Mouse (Mus musculus): ENCODE data around the gene Dnajc5. TPM values are rescaled to one million over a fixed set of nuclear protein-coding genes. Genes with fewer than 3 reads are reported as not detected.

The Dnajc5 gene
- polyA plus RNA-seq, 1 experiment from 2014 or later = 95.6 TPM

DNA sequence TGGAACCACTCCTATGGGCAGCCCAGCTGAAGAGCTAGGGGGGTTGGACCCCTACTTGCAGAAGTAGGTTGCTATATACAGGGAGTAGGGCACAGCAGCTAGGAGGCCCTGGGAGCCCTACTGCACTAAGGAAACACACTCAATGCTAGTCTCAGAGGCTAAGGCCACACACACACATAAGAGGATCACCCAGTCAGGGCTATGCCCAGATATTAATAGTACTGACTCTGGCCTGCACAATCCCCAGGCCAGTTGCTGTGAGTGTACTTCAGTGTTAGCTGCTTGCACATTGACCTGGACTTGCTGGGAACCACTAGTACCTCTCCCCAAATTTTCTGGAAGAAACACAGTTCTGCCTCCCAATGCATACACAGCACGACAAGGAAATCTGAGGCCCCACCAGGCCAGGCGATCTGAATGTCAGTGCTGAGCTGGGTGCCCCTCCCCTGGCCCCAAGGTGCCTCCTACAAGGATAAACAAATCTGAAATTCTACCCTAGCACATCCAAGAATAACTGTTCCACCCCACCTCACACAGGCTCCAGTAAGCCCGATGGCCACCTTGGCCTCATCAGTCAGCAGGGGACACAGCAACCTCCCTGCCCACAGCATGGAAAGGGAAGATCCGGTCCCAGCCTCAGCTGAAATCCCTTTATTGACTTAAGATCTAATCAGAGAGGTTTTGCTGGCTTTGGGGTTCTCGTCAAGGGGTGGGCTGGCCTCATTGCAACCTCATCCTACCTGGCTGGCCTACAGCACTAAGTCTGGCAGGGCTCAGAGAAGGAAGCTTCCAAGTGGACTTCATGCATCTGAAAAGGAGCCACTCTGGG lies 58.7 kb downstream of the Dnajc5 start:
- Histone ChIP-seq H3K27ac (replicated peaks) (no peak overlapping the region), H3K36me3 (peaks cover 18% of the 10 kb centered on the region), H3K9me3 (replicated peaks) (no peaks in the 10 kb centered on the region), H3K4me3 (no peak overlapping the region), H3K27me3 (ENCODE audit: low read depth, poor library complexity, severe bottlenecking) (no peaks in the 10 kb centered on the region), H3K4me1 (peaks cover 26% of the 10 kb centered on the region)
- WGBS = 73% methylated on average over 5 of the region's 5 CpGs
- peak; percentile 10 for DNase-seq (ENCODE audit: low spot score)

DNA sequence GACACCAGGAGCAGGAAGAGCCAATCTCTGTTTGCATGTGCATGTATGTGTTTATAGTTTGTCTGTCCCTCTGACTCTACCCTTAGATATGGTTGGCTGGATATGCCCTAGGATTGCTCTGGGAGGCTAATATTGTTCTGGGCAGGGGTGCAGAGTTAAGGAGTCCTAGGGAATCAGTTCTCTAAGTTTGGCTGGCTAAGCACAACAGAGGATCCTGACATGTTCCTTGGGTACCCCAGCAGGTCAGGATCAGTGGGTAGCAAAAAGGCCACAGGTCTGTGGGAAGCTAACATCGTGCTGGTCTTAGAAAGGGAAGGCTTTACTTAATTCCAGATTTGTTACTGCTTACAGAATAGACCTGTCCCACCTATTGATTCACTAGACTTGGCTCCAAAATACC lies 59.4 kb downstream of the Dnajc5 start:
- no peaks in the 10 kb centered on the region for H3K27me3 ChIP-seq (ENCODE audit: low read depth, poor library complexity, severe bottlenecking)
- no peak overlapping the region for H3K4me3 ChIP-seq
- DNase-seq (ENCODE audit: low spot score) = no peak
- H3K27ac ChIP-seq (replicated peaks) = no peak overlapping the region
- no peaks in the 10 kb centered on the region for H3K9me3 ChIP-seq (replicated peaks)
- WGBS = 92% methylated on average over 1 of the region's 1 CpGs
- H3K36me3 ChIP-seq = peaks cover 18% of the 10 kb centered on the region
- peaks cover 26% of the 10 kb centered on the region for H3K4me1 ChIP-seq

DNA sequence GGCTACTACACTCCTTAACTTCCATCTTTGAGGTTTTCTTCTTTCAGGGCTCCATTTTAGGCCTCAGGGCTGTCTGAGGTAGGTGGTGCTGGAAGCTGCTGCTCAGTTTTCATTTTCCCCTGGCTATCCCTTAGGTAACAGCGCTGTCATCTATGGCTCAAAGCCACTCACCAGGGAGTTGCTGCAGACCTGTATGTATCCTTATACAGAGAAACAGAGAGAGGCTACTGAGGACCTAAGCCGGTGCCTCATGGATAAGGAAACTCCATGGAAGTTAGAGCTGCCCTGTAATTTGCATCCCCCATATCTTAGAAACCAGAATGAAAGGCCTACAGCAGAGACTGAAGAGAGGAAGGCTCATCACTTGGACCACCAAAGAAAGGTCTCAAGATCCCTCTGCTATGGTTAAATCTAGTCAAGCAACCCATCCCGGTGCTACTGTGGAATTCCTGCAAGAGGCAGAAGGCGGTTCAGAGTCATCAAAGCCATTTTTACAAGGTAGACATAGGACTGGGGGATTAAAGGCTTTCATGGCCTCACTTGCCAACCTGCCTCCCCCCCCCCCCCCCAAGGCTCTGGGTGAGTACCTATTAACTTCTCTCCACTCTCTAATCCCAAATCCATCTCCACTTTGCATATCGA lies 60.0 kb downstream of the Dnajc5 start:
- H3K36me3 ChIP-seq = peaks cover 23% of the 10 kb centered on the region
- H3K4me3 ChIP-seq = peak overlapping the region; percentile 85
- peak overlapping the region; percentile 95 for H3K27ac ChIP-seq (replicated peaks)
- H3K27me3 ChIP-seq (ENCODE audit: low read depth, poor library complexity, severe bottlenecking) = no peaks in the 10 kb centered on the region
- H3K4me1 ChIP-seq = peaks cover 26% of the 10 kb centered on the region
- WGBS = 78% methylated on average over 5 of the region's 5 CpGs
- no peak for DNase-seq (ENCODE audit: low spot score)
- no peaks in the 10 kb centered on the region for H3K9me3 ChIP-seq (replicated peaks)

DNA sequence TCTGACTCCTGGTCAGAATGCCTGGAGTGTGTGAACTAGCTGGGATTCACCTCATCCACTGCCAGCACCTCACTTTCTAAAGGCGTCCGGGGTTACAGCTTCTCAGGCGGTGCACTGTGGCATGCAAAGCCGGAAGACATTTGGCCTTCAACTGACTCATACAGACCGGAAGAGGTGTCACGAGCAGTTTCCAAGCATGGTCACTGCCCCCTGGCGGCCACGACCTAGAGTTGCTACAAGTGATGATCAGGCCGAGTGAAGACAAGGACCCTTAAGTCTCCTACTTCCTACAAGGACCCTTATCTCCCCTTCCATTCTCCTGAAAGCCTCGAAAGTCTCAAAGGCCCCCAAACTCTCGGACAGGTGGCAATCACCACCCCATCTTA lies 60.7 kb downstream of the Dnajc5 start:
- DNase-seq (ENCODE audit: low spot score) = peak; percentile 88
- peaks cover 31% of the 10 kb centered on the region for H3K36me3 ChIP-seq
- peak overlapping the region; percentile 85 for H3K4me3 ChIP-seq
- H3K4me1 ChIP-seq = peaks cover 26% of the 10 kb centered on the region
- WGBS = under 1% methylated on average over 11 of the region's 11 CpGs
- peak overlapping the region; percentile 95 for H3K27ac ChIP-seq (replicated peaks)
- H3K9me3 ChIP-seq (replicated peaks) = no peaks in the 10 kb centered on the region
- no peaks in the 10 kb centered on the region for H3K27me3 ChIP-seq (ENCODE audit: low read depth, poor library complexity, severe bottlenecking)

DNA sequence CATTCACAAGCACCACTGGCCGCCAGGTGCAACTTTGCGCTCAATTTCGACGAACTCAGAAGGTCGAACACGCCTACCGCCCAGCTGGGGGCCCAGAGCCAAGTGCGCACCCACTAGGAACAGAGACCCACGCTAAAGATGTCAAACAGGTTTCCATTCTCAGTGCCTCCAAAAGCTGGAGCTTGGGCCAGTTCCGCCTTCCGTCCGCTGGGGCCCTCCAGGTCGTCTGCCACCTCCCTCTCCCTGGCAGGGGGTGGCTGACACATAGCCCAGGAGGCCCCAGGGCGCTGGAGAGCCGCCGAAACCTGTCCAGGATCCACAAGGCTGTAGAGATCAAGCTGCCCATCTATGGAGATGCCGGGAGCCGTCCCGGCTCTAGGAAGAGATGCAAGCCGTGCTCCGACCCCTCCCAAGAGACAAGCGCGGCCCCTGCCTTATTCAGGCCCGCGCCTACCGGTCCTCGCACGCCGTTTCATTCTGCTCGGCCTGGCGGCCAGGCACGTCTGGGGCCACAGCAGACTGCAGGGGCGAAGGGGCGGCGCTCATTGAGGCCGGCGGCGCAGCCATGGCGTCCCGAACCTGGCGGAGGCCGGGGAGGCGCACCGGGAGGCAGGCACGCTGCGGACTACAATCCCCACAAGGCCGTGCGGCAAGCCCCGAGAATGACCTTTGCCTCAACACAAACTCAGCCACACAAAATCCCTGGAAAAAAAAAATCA lies 61.3 kb downstream of the Dnajc5 start:
- Histone ChIP-seq H3K4me1 (peaks cover 26% of the 10 kb centered on the region), H3K9me3 (replicated peaks) (no peaks in the 10 kb centered on the region), H3K36me3 (peaks cover 36% of the 10 kb centered on the region), H3K4me3 (peak overlapping the region; percentile 85), H3K27ac (replicated peaks) (peak overlapping the region; percentile 95), H3K27me3 (ENCODE audit: low read depth, poor library complexity, severe bottlenecking) (no peaks in the 10 kb centered on the region)
- peak; percentile 85 for DNase-seq (ENCODE audit: low spot score)
- WGBS = under 1% methylated on average over 49 of the region's 49 CpGs

DNA sequence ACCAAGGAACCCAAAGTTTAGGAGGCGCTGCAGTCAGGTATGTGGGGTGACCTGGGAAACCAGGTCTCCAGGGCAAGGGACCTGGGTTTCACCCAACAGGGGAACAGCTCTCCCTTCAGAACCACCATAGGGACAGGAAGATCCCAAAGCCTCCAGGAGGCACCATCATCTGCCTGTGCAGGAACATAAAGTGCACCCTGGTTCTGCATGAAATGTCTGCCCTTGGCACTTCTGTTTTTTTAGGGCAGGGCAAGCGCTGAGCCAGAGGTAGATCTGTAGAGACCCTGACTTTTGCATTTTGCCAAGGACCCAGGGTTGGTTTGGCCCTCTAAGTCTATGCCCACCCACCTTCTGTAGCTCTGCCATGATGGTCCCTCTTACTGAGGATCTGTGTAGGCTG lies 62.1 kb downstream of the Dnajc5 start:
- Histone ChIP-seq H3K27me3 (ENCODE audit: low read depth, poor library complexity, severe bottlenecking) (no peaks in the 10 kb centered on the region), H3K4me1 (peaks cover 26% of the 10 kb centered on the region)

DNA sequence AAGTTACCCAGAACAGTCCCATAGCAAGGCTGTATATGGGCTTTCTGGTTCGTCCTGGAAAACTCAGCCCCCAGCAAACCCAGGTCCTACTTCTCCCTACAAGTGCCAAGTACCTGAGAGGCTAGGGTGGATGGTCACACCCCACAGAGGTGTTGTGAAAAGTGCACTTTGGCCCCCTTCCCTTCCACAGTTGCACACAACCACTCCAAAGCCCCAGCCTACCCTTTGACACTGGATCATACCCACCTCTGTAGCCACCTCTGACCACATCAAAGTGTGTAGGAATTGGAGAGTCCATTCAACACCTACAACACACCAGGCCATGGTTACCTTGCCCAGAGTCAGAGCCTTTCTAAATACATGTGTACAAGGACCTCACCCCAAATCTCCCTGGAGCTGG lies 62.7 kb downstream of the Dnajc5 start:
- no peaks in the 10 kb centered on the region for H3K27me3 ChIP-seq (ENCODE audit: low read depth, poor library complexity, severe bottlenecking)
- H3K9me3 ChIP-seq (replicated peaks) = no peaks in the 10 kb centered on the region
- H3K36me3 ChIP-seq = peaks cover 50% of the 10 kb centered on the region
- 90% methylated on average over 1 of the region's 1 CpGs for WGBS
- H3K27ac ChIP-seq (replicated peaks) = no peak overlapping the region
- H3K4me1 ChIP-seq = peaks cover 24% of the 10 kb centered on the region
- DNase-seq (ENCODE audit: low spot score) = no peak
- no peak overlapping the region for H3K4me3 ChIP-seq

More for the DNA sequence above, 62.1 kb downstream of the Dnajc5 start:
- Histone ChIP-seq H3K9me3 (replicated peaks) (no peaks in the 10 kb centered on the region), H3K4me3 (peak overlapping the region; percentile 85; the same call in 1 of the 2 replicates), H3K36me3 (peaks cover 44% of the 10 kb centered on the region), H3K27ac (replicated peaks) (0 out of 2 replicates have a peak overlapping the region, but pooled peaks have one; percentile 95)
- no peak for DNase-seq (ENCODE audit: low spot score)
- WGBS = 83% methylated on average over 2 of the region's 2 CpGs

DNA sequence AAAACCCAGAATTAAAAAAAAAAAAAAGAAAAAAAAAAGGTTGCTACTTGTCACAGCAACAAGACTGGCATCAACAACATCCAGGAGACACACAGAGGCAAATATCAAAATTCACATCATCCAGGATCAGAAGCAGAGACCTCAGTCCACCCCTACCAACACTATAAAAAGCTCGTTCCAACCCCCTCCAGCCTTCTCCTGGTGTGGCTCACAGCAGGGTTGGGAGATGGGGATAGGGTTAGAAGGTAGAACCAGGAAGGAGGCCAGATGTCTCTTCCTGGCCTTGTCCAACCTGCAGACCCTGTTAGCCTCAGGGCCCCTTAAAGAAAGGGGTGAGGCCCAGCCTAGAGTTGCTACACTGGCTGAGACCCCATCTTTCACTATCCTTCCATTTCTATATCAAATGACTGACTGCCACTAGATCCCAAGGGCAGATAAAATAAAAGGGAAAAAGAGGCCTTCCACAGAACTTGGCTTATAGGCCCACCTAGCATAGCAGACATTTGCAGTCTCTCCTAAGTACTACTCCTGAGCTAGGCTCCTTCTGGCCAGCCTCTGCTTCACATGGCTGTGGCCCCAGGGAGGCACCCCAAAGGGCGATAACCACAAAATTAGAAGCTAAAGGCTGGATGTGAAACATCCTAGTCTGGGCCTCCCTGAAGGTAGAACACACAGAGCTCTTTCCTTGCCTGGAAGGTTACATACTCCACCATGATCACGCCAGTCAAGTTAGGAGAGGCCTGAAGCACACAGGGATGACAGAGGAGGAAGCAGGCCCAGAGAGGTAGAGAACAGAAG lies 63.4 kb downstream of the Dnajc5 start:
- peaks cover 57% of the 10 kb centered on the region for H3K36me3 ChIP-seq
- 86% methylated on average over 3 of the region's 3 CpGs for WGBS
- peaks cover 23% of the 10 kb centered on the region for H3K4me1 ChIP-seq
- no peaks in the 10 kb centered on the region for H3K9me3 ChIP-seq (replicated peaks)
- peak; percentile 9 for DNase-seq (ENCODE audit: low spot score)
- no peak overlapping the region for H3K27ac ChIP-seq (replicated peaks)
- H3K4me3 ChIP-seq = no peak overlapping the region
- H3K27me3 ChIP-seq (ENCODE audit: low read depth, poor library complexity, severe bottlenecking) = no peaks in the 10 kb centered on the region

DNA sequence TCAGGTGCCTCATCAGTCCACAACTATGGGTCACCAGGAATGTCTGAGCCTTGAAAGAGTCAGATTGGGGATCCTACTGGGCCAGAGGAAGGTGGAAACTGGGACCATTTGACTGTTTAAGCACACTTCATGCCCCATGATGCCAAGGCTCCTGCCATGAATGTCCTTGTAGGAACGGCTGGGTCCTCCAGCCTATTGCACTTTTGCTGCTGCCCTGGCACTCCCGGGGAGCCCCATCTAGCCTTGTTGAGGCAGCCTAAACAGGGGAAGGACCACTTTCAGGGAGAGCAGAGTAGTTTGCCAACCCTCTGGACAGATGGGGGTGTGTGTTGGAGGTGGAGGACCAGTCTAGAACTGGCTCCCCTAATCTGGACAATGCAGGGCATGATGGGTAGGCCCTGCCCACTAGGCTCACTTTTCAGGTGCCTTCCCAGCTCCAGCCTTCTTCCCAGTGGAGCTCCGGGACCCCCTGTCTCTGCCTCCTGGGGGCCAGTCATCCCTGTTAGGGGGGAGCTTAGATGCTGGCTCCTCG lies 64.2 kb downstream of the Dnajc5 start, which contains the start of gene Uckl1:
Gene Uckl1, minus strand, starts transcription at position 482 of the 532 bp plus-strand sequence.
- H3K27me3 ChIP-seq (ENCODE audit: low read depth, poor library complexity, severe bottlenecking) = no peaks in the 10 kb centered on the region
- H3K27ac ChIP-seq (replicated peaks) = no peak within 1 kb of the TSS
- H3K36me3 ChIP-seq = peaks cover 65% of the 10 kb centered on the region
- H3K4me3 ChIP-seq = no peak within 1 kb of the TSS
- no peaks in the 10 kb centered on the region for H3K9me3 ChIP-seq (replicated peaks)
- no peak for DNase-seq (ENCODE audit: low spot score)
- peaks cover 23% of the 10 kb centered on the region for H3K4me1 ChIP-seq
- WGBS = 97% methylated on average over 4 of the region's 4 CpGs

DNA sequence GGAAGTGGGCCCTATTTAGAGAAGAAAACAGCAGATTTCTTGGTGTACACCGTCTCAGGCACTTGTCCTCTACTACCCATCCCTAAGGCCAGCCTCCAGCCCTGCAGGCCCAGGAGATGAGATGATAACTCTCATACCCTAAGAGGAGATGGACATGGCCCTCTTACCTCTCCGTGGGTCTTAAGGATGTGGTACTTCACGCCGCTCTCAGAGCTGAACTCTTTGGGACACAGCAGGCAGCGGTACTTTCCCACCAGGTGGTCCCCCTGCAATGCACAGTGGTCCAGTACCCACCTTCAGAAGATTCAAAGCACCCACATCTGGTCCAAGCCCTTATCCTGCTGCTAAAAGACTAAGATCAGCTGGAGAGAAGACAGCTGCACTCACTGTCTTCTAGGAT lies 65.2 kb downstream of the Dnajc5 start:
- H3K27me3 ChIP-seq (ENCODE audit: low read depth, poor library complexity, severe bottlenecking) = no peaks in the 10 kb centered on the region
- no peak overlapping the region for H3K27ac ChIP-seq (replicated peaks)
- DNase-seq (ENCODE audit: low spot score) = no peak
- H3K4me1 ChIP-seq = peaks cover 21% of the 10 kb centered on the region
- H3K9me3 ChIP-seq (replicated peaks) = no peaks in the 10 kb centered on the region
- WGBS = 95% methylated on average over 5 of the region's 5 CpGs
- H3K4me3 ChIP-seq = no peak overlapping the region
- H3K36me3 ChIP-seq = peaks cover 76% of the 10 kb centered on the region

DNA sequence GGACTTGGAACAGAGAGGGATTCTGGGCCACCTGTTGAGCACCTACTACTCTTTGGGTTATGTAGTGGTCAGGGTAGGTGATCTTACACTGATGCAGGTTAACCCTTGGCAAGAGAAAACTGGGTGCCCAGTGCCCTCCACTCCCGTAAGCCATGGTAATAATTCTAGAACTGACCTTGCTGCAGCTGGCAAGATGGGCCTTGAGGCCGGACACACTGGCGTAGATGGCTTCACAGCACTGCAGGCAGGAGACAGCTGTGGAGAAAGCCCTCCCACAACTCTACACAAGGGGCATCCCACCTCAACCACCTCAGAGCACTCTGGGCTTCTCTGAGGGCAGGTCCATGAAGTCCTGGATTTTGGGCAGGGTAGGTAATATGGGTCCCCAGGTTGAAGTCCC lies 65.8 kb downstream of the Dnajc5 start:
- no peaks in the 10 kb centered on the region for H3K27me3 ChIP-seq (ENCODE audit: low read depth, poor library complexity, severe bottlenecking)
- no peak for DNase-seq (ENCODE audit: low spot score)
- no peak overlapping the region for H3K27ac ChIP-seq (replicated peaks)
- H3K4me1 ChIP-seq = peaks cover 21% of the 10 kb centered on the region
- WGBS = 94% methylated on average over 3 of the region's 3 CpGs
- no peak overlapping the region for H3K4me3 ChIP-seq
- H3K9me3 ChIP-seq (replicated peaks) = no peaks in the 10 kb centered on the region
- peaks cover 80% of the 10 kb centered on the region for H3K36me3 ChIP-seq

DNA sequence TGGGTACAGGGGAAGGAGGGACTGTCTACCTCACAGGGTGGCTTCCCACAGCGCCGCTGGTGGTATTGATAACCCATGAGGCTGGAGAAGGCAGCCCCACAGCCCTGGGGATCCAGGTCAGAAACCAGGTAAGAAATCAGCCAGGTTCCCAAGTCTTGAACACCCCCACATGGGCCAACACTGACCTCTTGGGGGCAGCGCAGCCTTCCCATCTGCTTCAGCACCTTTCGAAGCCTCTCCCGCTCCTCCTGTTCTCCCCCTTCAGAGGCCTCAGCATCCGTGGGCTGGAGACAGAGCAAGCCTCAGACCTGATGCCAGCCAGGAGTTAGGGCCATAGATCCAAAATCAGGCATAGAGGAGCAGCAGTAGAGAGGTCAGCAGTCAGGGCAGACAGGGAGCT lies 67.5 kb downstream of the Dnajc5 start:
- H3K27me3 ChIP-seq (ENCODE audit: low read depth, poor library complexity, severe bottlenecking) = no peaks in the 10 kb centered on the region
- WGBS = 85% methylated on average over 6 of the region's 6 CpGs
- H3K4me3 ChIP-seq = no peak overlapping the region
- peaks cover 24% of the 10 kb centered on the region for H3K4me1 ChIP-seq
- no peak overlapping the region for H3K27ac ChIP-seq (replicated peaks)
- peaks cover 80% of the 10 kb centered on the region for H3K36me3 ChIP-seq
- no peak for DNase-seq (ENCODE audit: low spot score)
- no peaks in the 10 kb centered on the region for H3K9me3 ChIP-seq (replicated peaks)

All from midbrain, embryonic 10.5 days (tissue).